Mouse (Mus musculus) thymus, postnatal 14 days (tissue): Measurements from ENCODE around the gene Edem1.
A peak's percentile ranks its signal among the peaks of the same experiment; 100 is the strongest.

Source experiments
- DNase-seq: peaks from one replicate; pipeline ENCODE4 v3.0.0; 2021

Edem1 gene

GRCm38 (mm10) chr6:108880368-108881013 is 52.0 kb downstream of the Edem1 start:
- DNase-seq, result no peak

- peak; percentile 51 for DNase-seq
These were observed 52.6 kb downstream of the Edem1 start for GRCm38 (mm10) chr6:108881074-108881473.

- DNase-seq, result no peak
These were observed 55.4 kb downstream of the Edem1 start for GRCm38 (mm10) chr6:108883826-108884225.

- DNase-seq, result no peak
These were observed 56.2 kb downstream of the Edem1 start for GRCm38 (mm10) chr6:108884603-108885002.

- no peak for DNase-seq
These were observed 57.9 kb downstream of the Edem1 start for GRCm38 (mm10) chr6:108886346-108886745.

GRCm38 (mm10) chr6:108892589-108892988 is 64.1 kb downstream of the Edem1 start:
- DNase-seq, result no peak

- no peak for DNase-seq
These were observed 66.7 kb downstream of the Edem1 start for GRCm38 (mm10) chr6:108895129-108895528.

- DNase-seq, result no peak
These were observed 67.5 kb downstream of the Edem1 start for GRCm38 (mm10) chr6:108895976-108896375.

GRCm38 (mm10) chr6:108896525-108897087 is 68.2 kb downstream of the Edem1 start:
- DNase-seq, result no peak

- no peak for DNase-seq
These were observed 70.8 kb downstream of the Edem1 start for GRCm38 (mm10) chr6:108899231-108899630.

GRCm38 (mm10) chr6:108902124-108902523 is 73.7 kb downstream of the Edem1 start:
- no peak for DNase-seq

GRCm38 (mm10) chr6:108903280-108903679 is 74.8 kb downstream of the Edem1 start:
- no peak for DNase-seq

- no peak for DNase-seq
These were observed 78.1 kb downstream of the Edem1 start for GRCm38 (mm10) chr6:108906539-108906938.
